Mouse (Mus musculus) right cerebral cortex, adult 2 months (tissue): ENCODE results near the gene Gtpbp2.
A peak's percentile ranks its signal among the peaks of the same experiment; 100 is the strongest.

Experiments used
- DNase-seq, 2 experiments: peaks; one replicate each; pipeline ENCODE4 v3.0.0; 2021 to 2022; ENCODE audit warnings: low spot score in 2 of 2

The Gtpbp2 gene

GRCm38 (mm10) chr17:46160686-46161085, at the start of gene Gtpbp2:
Gene Gtpbp2 (plus strand): TSS chr17:46161032.
- DNase-seq: peak; percentile 97 to 99

DNA sequence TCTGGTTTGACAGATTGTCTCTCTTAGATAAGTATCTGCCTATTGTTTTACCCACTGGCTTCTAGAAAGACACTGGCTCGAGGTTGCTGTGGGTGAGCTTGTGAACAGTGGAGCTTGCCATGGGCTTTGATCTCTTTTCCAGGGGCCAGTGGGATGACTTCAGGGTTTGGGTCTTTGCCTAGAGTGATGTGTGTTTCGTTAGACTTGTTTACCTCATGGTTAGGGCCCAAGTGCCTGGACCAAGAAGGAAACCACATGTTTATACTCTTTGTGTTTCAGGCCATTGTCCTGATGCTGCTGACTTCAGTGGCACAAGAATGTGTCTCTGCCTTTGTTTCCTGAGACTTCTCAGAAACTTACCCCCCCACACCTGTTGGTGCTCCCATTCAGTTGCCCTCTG, 45.3 kb upstream of the Gtpbp2 start:
- DNase-seq: no peak

DNA sequence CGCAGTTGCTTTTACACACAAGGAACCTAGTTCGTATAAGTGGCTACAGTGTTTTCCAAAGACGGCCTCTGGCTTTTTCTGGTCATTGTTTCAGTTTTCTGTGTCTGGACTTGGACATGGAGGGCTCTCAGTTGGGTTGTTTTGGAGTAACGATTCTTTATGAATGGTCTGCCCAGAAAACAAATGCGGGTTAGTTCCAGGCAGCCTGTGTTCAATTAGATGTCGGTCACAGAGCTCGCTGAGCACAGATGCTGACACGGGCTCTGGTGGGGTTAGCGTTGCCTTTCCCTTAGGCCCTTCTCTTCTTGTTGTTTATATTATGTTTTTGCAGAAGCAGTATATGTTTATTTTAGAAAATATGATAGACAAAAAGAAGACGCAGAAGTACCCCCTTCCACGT, 44.7 kb upstream of the Gtpbp2 start:
- DNase-seq: no peak

GRCm38 (mm10) chr17:46116881-46117280, 44.0 kb upstream of the Gtpbp2 start:
- no peak for DNase-seq

GRCm38 (mm10) chr17:46117623-46118422, 43.0 kb upstream of the Gtpbp2 start:
- no peak for DNase-seq

DNA sequence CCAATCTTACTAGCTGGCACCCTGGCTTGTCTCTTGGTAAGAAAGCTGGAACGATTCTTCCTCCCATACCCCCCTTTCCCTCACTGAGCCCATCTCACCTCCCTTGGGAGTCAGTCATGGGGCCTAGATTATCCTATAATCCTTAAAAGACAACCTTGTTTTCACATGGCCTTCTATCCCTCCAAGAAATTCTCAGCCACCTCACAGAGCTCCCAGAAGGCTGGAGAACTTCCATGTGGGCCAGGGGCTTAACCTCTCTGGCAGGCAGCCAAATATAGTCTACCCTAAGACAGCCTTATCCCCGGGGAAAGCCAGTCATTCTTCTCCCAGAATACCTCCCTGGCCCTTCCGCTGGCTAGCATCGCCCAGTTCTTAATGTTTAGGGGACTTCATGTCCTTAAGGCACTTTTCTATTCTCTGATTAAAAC, 42.4 kb upstream of the Gtpbp2 start:
- no peak for DNase-seq

DNA sequence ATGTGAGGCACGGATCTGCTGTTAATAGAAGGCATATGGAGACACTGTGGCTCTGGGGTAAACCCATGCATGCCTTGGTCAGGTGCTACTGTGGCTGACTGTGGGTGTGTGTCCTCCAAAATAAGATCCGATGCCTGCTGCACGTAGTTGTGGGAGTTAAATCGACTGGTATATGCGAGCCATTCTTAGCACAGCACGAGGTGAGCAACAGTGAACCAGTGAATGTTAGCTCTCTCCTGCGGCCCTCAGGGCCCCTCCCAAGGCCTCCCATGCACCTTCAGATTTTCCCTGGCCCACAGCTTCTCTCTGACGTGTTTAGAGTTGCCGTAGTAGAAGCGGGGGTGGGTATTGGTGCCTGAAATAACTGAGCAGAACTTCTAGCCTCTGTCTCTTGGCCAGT, 41.2 kb upstream of the Gtpbp2 start:
- DNase-seq: peak; percentile 54 to 64

GRCm38 (mm10) chr17:46122791-46123190, 38.0 kb upstream of the Gtpbp2 start:
- no peak for DNase-seq

- no peak for DNase-seq
These were observed 37.5 kb upstream of the Gtpbp2 start for GRCm38 (mm10) chr17:46123285-46123684.

- no peak for DNase-seq
These were observed 36.7 kb upstream of the Gtpbp2 start for GRCm38 (mm10) chr17:46123953-46124700.

DNA sequence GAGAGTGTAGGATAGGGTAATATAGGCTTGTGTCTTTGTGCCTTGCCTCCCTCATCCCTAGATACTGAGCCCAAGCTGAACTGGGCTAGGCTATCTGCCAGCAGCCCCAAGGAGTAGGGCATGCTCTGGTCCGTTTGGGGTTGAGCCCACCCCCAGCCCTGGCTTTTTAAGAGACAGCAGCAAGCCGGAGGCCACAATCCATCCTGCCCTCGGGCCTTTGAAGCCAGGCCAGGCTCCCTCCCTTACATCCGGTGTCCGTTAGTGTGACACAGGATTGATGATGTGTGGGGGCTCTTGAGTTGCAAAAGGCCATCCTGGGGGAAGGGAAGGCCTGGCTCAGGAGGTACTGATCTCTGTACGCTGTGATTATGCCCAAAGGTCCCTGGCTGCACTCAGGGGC, 34.2 kb upstream of the Gtpbp2 start:
- no peak for DNase-seq

GRCm38 (mm10) chr17:46127814-46128493, 32.9 kb upstream of the Gtpbp2 start:
- DNase-seq: no peak

- DNase-seq: no peak
These were observed 30.9 kb upstream of the Gtpbp2 start for GRCm38 (mm10) chr17:46129741-46130498.

DNA sequence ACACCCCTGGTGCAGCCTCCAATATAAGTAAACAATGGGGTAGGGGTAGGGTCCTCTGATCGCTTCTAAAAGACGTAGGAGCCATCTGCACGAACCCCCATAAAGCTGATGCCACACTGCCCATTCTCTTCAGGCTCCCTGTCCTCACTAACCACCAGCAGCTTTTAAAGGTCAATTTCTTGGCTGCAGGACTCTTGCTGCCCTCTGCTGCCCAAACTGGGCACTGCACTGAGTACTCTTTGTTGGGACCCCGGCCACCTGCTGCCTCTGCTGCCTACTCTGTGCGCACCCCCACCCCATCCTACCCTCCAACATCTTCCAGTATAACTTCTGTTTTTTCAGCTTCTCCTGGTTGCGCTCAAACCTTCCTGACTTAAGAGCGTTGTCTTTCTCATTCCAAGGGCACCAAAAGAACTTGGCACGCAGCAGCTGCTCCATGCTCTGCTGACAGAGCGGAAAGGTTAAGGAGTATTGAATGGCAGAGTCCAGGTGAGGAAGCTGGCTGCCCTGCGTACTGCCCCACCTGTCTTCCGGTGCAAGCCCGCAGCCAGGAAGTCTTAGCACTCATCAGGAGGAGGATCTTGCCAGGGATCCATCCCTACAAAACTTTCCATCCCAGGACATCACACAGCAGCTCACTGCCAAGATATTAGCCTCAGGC, 28.6 kb upstream of the Gtpbp2 start:
- peak; percentile 75 to 81 for DNase-seq

- DNase-seq: no peak
These were observed 28.0 kb upstream of the Gtpbp2 start for GRCm38 (mm10) chr17:46132862-46133261.

DNA sequence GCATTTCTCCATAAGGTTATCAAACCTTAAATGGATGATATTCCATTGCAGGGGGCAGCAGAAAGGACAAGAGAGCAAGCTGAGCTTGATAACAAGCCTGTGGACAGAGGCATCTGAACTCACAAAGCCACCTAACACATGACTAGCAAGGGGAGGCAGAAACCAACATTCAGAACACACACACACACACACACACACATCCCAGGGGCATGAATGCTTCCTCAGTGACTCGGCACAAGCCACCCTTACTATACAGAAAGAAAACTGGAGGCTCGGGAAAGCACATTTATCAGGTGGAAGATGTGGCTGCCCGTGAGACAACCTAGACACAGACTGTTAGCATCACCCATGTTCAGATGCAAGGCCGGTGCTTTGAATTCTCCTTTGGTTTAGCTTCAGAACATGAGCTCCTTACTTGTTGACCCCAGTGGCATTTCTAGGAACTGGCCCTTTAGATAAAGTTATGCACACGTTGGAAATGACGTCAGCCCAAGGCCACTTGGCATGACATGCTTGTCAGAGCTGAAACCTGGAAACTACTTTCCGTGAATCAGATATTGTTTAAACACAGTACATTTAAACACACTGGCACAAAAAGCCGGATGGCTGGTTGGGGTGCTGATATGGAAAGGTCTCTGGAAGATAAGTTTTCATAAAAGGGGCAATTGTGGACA, 22.1 kb upstream of the Gtpbp2 start:
- DNase-seq: no peak

GRCm38 (mm10) chr17:46139872-46140271, 21.0 kb upstream of the Gtpbp2 start:
- DNase-seq: no peak

GRCm38 (mm10) chr17:46143578-46144423, 17.0 kb upstream of the Gtpbp2 start, which contains the start of gene Rsph9:
Gene Rsph9 (minus strand): TSS chr17:46144216.
- DNase-seq: peak; percentile 81 to 87
